Mouse (Mus musculus) midbrain, embryonic 13.5 days (tissue): ENCODE results near the gene N4bp2l2. TPM values are rescaled to one million over a fixed set of nuclear protein-coding genes. Genes with fewer than 3 reads are reported as not detected.
A peak's percentile ranks its signal among the peaks of the same experiment; 100 is the strongest.
"Not testable (repeated sequence)": the region's sequence is repeated elsewhere in the genome, so short reads cannot be mapped to it uniquely, and the experiment has no call there.

ENCODE experiments used
- ATAC-seq: fragments of 200-750 bp; cut with Nextera tagmentation; 2 replicates; pipeline ENCODE4 v1.8.0; 2017; ENCODE audit warnings: mild to moderate bottlenecking, moderate TSS enrichment, moderate library complexity
- H3K27ac ChIP-seq: fragments of 300-500 bp; sonication (generic); 2 replicates; pipeline ENCODE4 v1.5.1; 2015; ENCODE audit warnings: inconsistent platforms, mild to moderate bottlenecking, moderate library complexity
- H3K27me3 ChIP-seq: fragments of 300-500 bp; sonication (generic); 2 replicates; pipeline ENCODE4 v1.6.1; 2015; ENCODE audit warnings: mild to moderate bottlenecking, inconsistent platforms
- H3K36me3 ChIP-seq: fragments of 300-500 bp; sonication (generic); 2 replicates; pipeline ENCODE4 v1.6.1; 2015; ENCODE audit warnings: mild to moderate bottlenecking, inconsistent platforms
- H3K4me1 ChIP-seq: fragments of 300-500 bp; sonication (generic); replicated peaks from 2 replicates; pipeline ENCODE4 v1.6.1; 2015; ENCODE audit warnings: inconsistent platforms
- H3K4me2 ChIP-seq: fragments of 300-500 bp; sonication (generic); replicated peaks from 2 replicates; pipeline ENCODE4 v1.6.1; 2015; ENCODE audit warnings: moderate library complexity, mild to moderate bottlenecking, inconsistent platforms
- H3K4me3 ChIP-seq: fragments of 300-500 bp; sonication (generic); replicated peaks from 2 replicates; pipeline ENCODE4 v1.5.1; 2015; ENCODE audit warnings: mild to moderate bottlenecking, inconsistent platforms
- H3K9ac ChIP-seq: fragments of 300-500 bp; sonication (generic); replicated peaks from 2 replicates; pipeline ENCODE4 v1.6.1; 2015; ENCODE audit warnings: mild to moderate bottlenecking, inconsistent platforms
- H3K9me3 ChIP-seq: fragments of 300-500 bp; sonication (generic); 2 replicates; pipeline ENCODE4 v1.6.1; 2016; ENCODE audit warnings: mild to moderate bottlenecking, inconsistent platforms
- WGBS: fragments of 180-500 bp; shearing (Covaris S2); methylation state at CpG from one replicate; pipeline ENCODE4 v1.1.7; 2015; 5-methylcytosine and 5-hydroxymethylcytosine counted together
- polyA plus RNA-seq: library from polyadenylated mRNA; unstranded; fragments of >200 nt; fragmentation: Nextera tagmentation; extraction: Ambion mirVana; gene quantifications from 2 replicates; pipeline ENCODE4 v1.2.1, GENCODE M21; 2015

N4bp2l2 gene
- polyA plus RNA-seq = 32.9 and 38.1 TPM in 2 replicates

DNA sequence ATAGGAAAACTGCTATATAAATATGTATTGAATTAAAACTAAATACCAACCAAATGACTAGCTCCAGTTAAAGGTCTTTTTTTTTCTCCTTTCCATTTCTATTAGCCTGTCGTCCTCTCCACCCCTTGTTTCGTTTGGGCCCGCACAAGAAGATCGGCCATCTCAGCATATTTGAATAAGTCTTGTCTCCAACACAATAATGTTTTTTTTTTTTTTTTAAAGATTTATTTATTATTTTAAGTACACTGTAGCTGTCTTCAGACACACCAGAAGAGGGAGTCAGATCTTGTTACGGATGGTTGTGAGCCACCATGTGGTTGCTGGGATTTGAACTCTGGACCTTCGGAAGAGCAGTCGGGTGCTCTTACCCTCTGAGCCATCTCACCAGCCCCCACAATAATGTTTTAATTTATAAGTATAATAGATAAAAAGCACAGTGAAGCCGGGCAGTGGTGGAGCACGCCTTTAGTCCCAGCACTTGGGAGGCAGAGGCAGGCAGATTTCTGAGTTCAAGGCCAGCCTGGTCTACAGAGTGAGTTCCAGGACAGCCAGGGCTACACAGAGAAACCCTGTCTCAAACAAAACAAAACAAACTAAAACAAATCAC lies at the start of gene N4bp2l2:
Gene N4bp2l2 (minus strand): TSS at position 51 of the 607 bp plus-strand sequence.
- 89% methylated on average over 9 of the region's 9 CpGs for WGBS
- ATAC-seq = not testable (repeated sequence)

DNA sequence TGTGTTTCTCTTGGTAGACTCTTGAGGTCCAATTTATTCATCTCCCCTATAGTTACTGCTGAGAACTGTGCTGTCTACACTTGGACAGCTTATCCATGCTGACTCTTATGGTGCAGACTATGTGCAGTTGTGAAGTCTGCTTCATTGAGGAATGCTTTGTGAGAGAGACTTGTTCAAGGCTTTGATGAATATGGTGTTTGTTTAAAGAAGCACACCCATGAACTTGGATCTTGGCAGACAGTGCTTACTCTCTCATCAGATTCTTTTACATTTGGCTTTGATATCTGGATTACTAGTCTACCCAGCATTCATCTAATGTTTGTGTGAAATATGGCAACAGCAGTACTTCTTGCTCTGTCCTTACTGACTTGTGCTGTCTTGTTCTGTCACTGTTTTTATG lies 47.4 kb upstream of the N4bp2l2 start:
- H3K9ac ChIP-seq = no peak overlapping the region
- no peak overlapping the region for H3K4me2 ChIP-seq
- no peak for ATAC-seq
- H3K4me1 ChIP-seq = 0 out of 2 replicates have a peak, but pooled peaks cover 7% of the 10 kb centered on the region
- H3K27ac ChIP-seq = no peak overlapping the region
- H3K27me3 ChIP-seq = no peaks in the 10 kb centered on the region
- no peak overlapping the region for H3K4me3 ChIP-seq
- H3K9me3 ChIP-seq = no peaks in the 10 kb centered on the region
- H3K36me3 ChIP-seq = no peaks in the 10 kb centered on the region

More for the DNA sequence above, at the start of gene N4bp2l2:
- Histone ChIP-seq H3K36me3 (peaks cover 14% of the 10 kb centered on the region), H3K27ac (peak within 1 kb of the TSS; percentile 92), H3K4me2 (peak within 1 kb of the TSS; percentile 81), H3K4me1 (peaks cover 23% of the 10 kb centered on the region), H3K9ac (peak within 1 kb of the TSS; percentile 93), H3K4me3 (peak within 1 kb of the TSS; percentile 98)
- not testable (repeated sequence) for H3K9me3 ChIP-seq, H3K27me3 ChIP-seq

GRCm38 (mm10) chr5:150711503-150711902 lies 45.5 kb upstream of the N4bp2l2 start:
- no peak overlapping the region for H3K27ac ChIP-seq
- no peak overlapping the region for H3K4me2 ChIP-seq
- H3K4me1 ChIP-seq = 0 out of 2 replicates have a peak, but pooled peaks cover 4% of the 10 kb centered on the region
- ATAC-seq = no peak
- H3K36me3 ChIP-seq = no peaks in the 10 kb centered on the region
- H3K27me3 ChIP-seq = no peaks in the 10 kb centered on the region
- H3K9ac ChIP-seq = no peak overlapping the region
- no peak overlapping the region for H3K4me3 ChIP-seq
- 97% methylated on average over 4 of the region's 4 CpGs for WGBS
- H3K9me3 ChIP-seq = no peaks in the 10 kb centered on the region

DNA sequence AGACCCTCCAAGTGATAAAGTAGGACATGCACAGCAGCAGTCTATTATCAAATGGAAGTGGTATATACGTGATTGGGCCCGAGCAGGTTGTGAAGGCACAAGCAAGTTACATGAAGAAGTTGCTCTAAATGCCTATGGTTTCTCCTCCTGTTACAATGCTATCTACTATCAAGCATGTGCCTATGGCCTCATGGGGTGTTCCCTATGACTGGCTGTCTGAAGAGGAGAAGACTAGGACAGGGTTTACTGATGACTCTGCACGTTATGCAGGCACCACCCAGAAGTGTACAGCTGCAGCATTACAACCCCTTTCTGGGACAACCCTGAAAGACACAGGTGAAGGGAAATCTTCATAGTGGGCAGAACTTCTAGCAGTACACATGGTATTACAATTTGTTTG lies 41.2 kb upstream of the N4bp2l2 start:
- not testable (repeated sequence) for H3K27ac ChIP-seq, H3K36me3 ChIP-seq, H3K4me3 ChIP-seq, H3K27me3 ChIP-seq, H3K4me2 ChIP-seq, H3K9ac ChIP-seq, H3K9me3 ChIP-seq, ATAC-seq, H3K4me1 ChIP-seq
- WGBS = 94% methylated on average over 3 of the region's 3 CpGs

DNA sequence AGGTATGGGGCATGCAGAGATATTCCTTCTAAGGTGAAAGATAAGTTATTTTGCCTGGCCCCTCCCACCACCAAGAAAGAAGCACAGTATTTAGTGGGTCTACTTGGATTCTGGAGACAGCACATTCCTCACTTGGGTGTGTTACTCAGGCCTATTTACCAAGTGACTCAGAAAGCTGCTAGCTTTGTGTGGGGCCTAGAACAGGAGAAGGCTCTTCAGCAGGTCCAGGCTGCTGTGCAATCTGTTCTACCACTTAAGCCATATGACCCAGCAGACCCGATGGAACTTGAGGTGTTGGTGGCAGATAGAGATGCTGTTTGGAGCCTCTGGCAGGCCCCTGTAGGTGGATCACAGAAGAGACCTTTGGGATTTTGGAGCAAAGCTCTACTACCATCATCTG lies 40.7 kb upstream of the N4bp2l2 start:
- not testable (repeated sequence) for ATAC-seq, H3K4me1 ChIP-seq, H3K9me3 ChIP-seq, H3K4me2 ChIP-seq, H3K9ac ChIP-seq, H3K27me3 ChIP-seq, H3K4me3 ChIP-seq, H3K27ac ChIP-seq, H3K36me3 ChIP-seq
- WGBS = 95% methylated on average over 1 of the region's 1 CpGs

DNA sequence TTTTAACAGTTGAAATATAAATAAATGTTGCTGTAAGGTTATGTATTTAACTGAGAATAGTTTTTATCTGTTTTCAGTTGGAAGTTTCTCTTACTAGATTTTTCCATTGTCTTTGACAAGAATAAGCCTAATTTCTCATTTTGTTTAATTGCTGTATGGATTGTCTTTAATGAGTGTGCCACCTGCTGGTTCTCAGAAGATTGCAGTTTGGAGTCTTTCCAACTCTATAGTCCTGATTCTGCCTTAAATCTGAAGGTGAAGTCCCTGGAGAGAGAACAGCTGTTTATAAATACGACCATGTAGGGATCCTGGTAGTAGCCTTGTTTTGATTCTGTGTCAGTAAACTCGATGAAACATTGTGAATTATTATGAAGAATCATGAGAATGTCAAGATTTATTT lies 36.7 kb upstream of the N4bp2l2 start:
- Histone ChIP-seq H3K27me3 (no peaks in the 10 kb centered on the region), H3K27ac (no peak overlapping the region), H3K9ac (no peak overlapping the region), H3K36me3 (peaks cover 7% of the 10 kb centered on the region), H3K4me3 (no peak overlapping the region), H3K9me3 (no peaks in the 10 kb centered on the region), H3K4me1 (no peaks in the 10 kb centered on the region), H3K4me2 (no peak overlapping the region)
- WGBS = 71% methylated on average over 2 of the region's 2 CpGs
- ATAC-seq = no peak

- Histone ChIP-seq H3K4me3 (no peak overlapping the region), H3K36me3 (peaks cover 26% of the 10 kb centered on the region), H3K9ac (no peak overlapping the region), H3K27me3 (no peaks in the 10 kb centered on the region), H3K4me1 (peaks cover 4% of the 10 kb centered on the region; the same call in 1 of the 2 replicates), H3K9me3 (no peaks in the 10 kb centered on the region), H3K27ac (no peak overlapping the region), H3K4me2 (no peak overlapping the region)
- WGBS = 91% methylated on average over 2 of the region's 2 CpGs
- ATAC-seq = no peak
Measured at GRCm38 (mm10) chr5:150693277-150693676, 27.3 kb upstream of the N4bp2l2 start.

DNA sequence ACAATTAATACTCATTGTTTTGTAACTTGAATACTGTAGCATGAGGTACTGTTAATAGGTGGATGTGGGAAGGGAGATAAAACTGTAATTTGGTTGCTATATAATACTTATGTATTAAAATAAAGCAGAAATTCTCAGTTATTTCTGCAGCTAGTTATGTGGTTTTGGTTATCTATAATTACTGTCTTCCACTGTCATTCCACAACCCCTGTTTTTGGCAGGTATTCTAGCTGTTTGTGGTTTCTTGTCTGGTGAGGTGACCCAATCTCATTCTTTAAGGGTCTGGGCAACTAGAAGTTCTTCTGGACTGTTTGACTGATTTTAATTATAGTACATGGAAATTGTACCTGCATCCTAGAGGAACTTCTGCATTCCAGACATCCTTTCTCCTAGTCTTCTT lies 24.7 kb upstream of the N4bp2l2 start:
- Histone ChIP-seq H3K4me3 (no peak overlapping the region), H3K4me1 (peaks cover 4% of the 10 kb centered on the region; the same call in 1 of the 2 replicates), H3K9ac (no peak overlapping the region), H3K4me2 (no peak overlapping the region), H3K27ac (no peak overlapping the region), H3K36me3 (peaks cover 13% of the 10 kb centered on the region), H3K9me3 (no peaks in the 10 kb centered on the region), H3K27me3 (no peaks in the 10 kb centered on the region)
- no peak for ATAC-seq

DNA sequence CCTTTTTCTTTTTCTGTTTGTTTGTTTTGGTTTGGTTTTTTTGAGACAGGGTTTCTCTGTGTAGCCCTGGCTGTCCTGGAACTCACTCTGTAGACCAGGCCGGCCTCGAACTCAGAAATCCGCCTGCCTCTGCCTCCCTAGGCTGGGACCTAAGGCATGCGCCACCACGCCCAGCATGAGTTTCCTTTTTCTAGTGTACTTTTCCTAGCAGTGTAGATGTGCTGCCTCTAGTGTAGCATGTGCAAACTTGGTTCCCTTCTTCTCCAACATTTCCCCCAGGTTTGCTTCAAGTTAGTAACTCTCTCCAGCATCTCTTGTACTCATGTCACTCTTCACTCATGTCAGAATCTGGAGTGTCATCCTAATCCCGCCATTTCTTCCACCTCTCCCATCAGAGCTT lies 16.9 kb upstream of the N4bp2l2 start:
- H3K27ac ChIP-seq, H3K4me2 ChIP-seq, H3K27me3 ChIP-seq, H3K9me3 ChIP-seq, H3K9ac ChIP-seq, H3K4me3 ChIP-seq, ATAC-seq, H3K36me3 ChIP-seq, H3K4me1 ChIP-seq: not testable (repeated sequence)
- WGBS = over 99% methylated on average over 6 of the region's 6 CpGs

GRCm38 (mm10) chr5:150674866-150675265 lies 8.9 kb upstream of the N4bp2l2 start:
- H3K27ac ChIP-seq = no peak overlapping the region
- H3K9me3 ChIP-seq = no peaks in the 10 kb centered on the region
- ATAC-seq = no peak
- peak overlapping the region; percentile 87 for H3K4me3 ChIP-seq
- no peaks in the 10 kb centered on the region for H3K27me3 ChIP-seq
- H3K4me2 ChIP-seq = peak overlapping the region; percentile 61
- WGBS = 54% methylated on average over 6 of the region's 6 CpGs
- peaks cover 21% of the 10 kb centered on the region for H3K4me1 ChIP-seq
- peak overlapping the region; percentile 95; the same call in 1 of the 2 replicates for H3K9ac ChIP-seq
- no peaks in the 10 kb centered on the region for H3K36me3 ChIP-seq

DNA sequence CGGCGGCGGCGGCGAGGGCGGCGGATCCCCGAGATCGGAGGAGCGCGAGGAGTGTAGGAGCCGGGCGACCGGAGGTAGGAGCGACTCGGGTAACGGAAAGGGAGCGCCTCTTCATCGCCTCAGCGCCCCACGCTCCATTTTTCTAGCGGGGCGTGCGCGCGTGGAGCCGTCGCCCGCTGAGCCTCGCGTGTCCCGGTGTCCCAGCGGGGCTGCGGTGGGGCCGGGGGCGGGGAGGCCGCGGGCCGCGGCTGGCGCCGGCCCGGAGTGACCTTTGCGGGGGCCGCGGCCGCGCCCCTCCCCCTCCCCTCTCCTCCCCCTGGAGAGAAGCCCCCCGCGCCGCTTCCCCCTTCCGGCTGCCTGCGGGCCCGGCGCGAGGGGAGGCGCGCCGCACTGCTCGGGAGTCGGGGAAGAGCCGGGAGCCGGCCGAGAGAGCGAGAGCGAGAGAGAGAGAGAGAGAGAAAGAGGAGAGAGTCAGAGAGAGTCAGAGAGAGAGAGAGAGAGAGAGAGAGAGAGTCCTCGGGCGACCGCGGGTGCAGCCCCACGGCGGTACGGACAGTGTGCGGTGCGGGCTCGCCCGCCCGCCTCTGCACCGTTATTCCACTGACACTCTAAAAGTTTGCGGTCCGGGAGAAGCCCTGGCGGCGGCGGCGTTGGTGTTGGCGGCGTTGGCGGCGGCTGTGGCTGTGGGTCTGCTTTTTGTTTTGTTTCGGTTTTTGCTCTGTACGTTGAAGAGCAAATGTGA lies 8.1 kb upstream of the N4bp2l2 start:
- Histone ChIP-seq H3K9me3 (no peaks in the 10 kb centered on the region), H3K4me2 (peak overlapping the region; percentile 61), H3K4me3 (peak overlapping the region; percentile 87), H3K9ac (peak overlapping the region; percentile 95), H3K4me1 (peaks cover 21% of the 10 kb centered on the region), H3K27ac (peak overlapping the region; percentile 98), H3K27me3 (no peaks in the 10 kb centered on the region), H3K36me3 (no peaks in the 10 kb centered on the region)
- 1% methylated on average over 76 of the region's 91 CpGs for WGBS
- ATAC-seq = peak; percentile 64

GRCm38 (mm10) chr5:150673153-150673835 lies 7.3 kb upstream of the N4bp2l2 start, which contains the start of gene Pds5b:
Gene Pds5b, plus strand, starts transcription at chr5:150673739.
- peak; percentile 97 for ATAC-seq
- H3K27me3 ChIP-seq = no peaks in the 10 kb centered on the region
- H3K4me3 ChIP-seq = peak within 1 kb of the TSS; percentile 87
- no peaks in the 10 kb centered on the region for H3K36me3 ChIP-seq
- peak within 1 kb of the TSS; percentile 61 for H3K4me2 ChIP-seq
- peak within 1 kb of the TSS; percentile 95 for H3K9ac ChIP-seq
- H3K9me3 ChIP-seq = no peaks in the 10 kb centered on the region
- peaks cover 21% of the 10 kb centered on the region for H3K4me1 ChIP-seq
- WGBS = 14% methylated on average over 47 of the region's 49 CpGs
- H3K27ac ChIP-seq = peak within 1 kb of the TSS; percentile 98
